Mouse (Mus musculus) kidney, embryonic 16.5 days (tissue): ENCODE measurements around the gene Asap3. TPM values are rescaled to one million over a fixed set of nuclear protein-coding genes. Genes with fewer than 3 reads are reported as not detected.

Experiments used
- ATAC-seq: fragments of 200-750 bp; cut with Nextera tagmentation; 2 replicates; pipeline ENCODE4 v1.8.0; 2017; ENCODE audit warnings: moderate TSS enrichment; ENCODE audit not compliant: low FRiP score, low TSS enrichment
- H3K27ac ChIP-seq: fragments of 300-500 bp; sonication (generic); 2 replicates; pipeline ENCODE4 v1.5.1; 2014; ENCODE audit warnings: low read length
- H3K27me3 ChIP-seq: fragments of 300-500 bp; sonication (generic); 2 replicates; pipeline ENCODE4 v1.6.1; 2014; ENCODE audit warnings: low read length, control low read depth, mixed read lengths; ENCODE audit not compliant: insufficient read depth
- H3K36me3 ChIP-seq: fragments of 300-500 bp; sonication (generic); 2 replicates; pipeline ENCODE4 v1.6.1; 2014; ENCODE audit warnings: low read length, control low read depth, mixed read lengths; ENCODE audit not compliant: insufficient read depth
- H3K4me1 ChIP-seq: fragments of 300-500 bp; sonication (generic); 2 replicates; pipeline ENCODE4 v1.6.1; 2014; ENCODE audit warnings: low read length, control low read depth, mixed read lengths; ENCODE audit not compliant: insufficient read depth
- H3K4me2 ChIP-seq: fragments of 300-500 bp; sonication (generic); replicated peaks from 2 replicates; pipeline ENCODE4 v1.6.1; 2014; ENCODE audit warnings: low read depth, low read length
- H3K4me3 ChIP-seq: fragments of 300-500 bp; sonication (generic); 2 replicates; pipeline ENCODE4 v1.5.1; 2014; ENCODE audit warnings: mild to moderate bottlenecking, low read length
- H3K9ac ChIP-seq: fragments of 300-500 bp; sonication (generic); replicated peaks from 2 replicates; pipeline ENCODE4 v1.6.1; 2014; ENCODE audit warnings: low read length
- H3K9me3 ChIP-seq: fragments of 300-500 bp; sonication (generic); 2 replicates; pipeline ENCODE4 v1.6.1; 2016; ENCODE audit warnings: low read length, control low read depth
- WGBS: fragments of 180-500 bp; shearing (Covaris S2); extraction: QIAGEN DNeasy Blood & Tissue Kit; methylation state at CpG from one replicate; pipeline ENCODE4 v1.1.7; 2014; 5-methylcytosine and 5-hydroxymethylcytosine counted together
- polyA plus RNA-seq: library from polyadenylated mRNA; unstranded; fragments of >200 nt; fragmentation: Nextera tagmentation; extraction: Ambion mirVana; gene quantifications from 2 replicates; pipeline ENCODE4 v1.2.1, GENCODE M21; 2015

Asap3 gene
- polyA plus RNA-seq, 1 experiment from 2014 or later, result 5.8 TPM

GRCm38 (mm10) chr4:136260491-136261180, 54.5 kb downstream of the Asap3 start:
- Histone ChIP-seq H3K4me3 (no peak overlapping the region), H3K9me3 (no peaks in the 10 kb centered on the region), H3K36me3 (no peaks in the 10 kb centered on the region), H3K27ac (no peak overlapping the region), H3K4me1 (no peaks in the 10 kb centered on the region), H3K27me3 (no peaks in the 10 kb centered on the region), H3K9ac (no peak overlapping the region), H3K4me2 (no peak overlapping the region)
- WGBS, result 41% methylated on average over 10 of the region's 10 CpGs
- peak; percentile 67; the same call in 1 of the 2 replicates for ATAC-seq

GRCm38 (mm10) chr4:136261912-136262311, 55.7 kb downstream of the Asap3 start:
- Histone ChIP-seq H3K4me1 (no peaks in the 10 kb centered on the region), H3K9ac (no peak overlapping the region), H3K9me3 (no peaks in the 10 kb centered on the region), H3K4me2 (no peak overlapping the region), H3K4me3 (no peak overlapping the region), H3K27ac (no peak overlapping the region), H3K36me3 (no peaks in the 10 kb centered on the region), H3K27me3 (no peaks in the 10 kb centered on the region)
- ATAC-seq, result peak; percentile 52; the same call in 1 of the 2 replicates
- 67% methylated on average over 10 of the region's 10 CpGs for WGBS

- no peaks in the 10 kb centered on the region for H3K4me1 ChIP-seq
- no peaks in the 10 kb centered on the region for H3K27me3 ChIP-seq
- H3K27ac ChIP-seq, result no peak overlapping the region
- H3K9ac ChIP-seq, result no peak overlapping the region
- H3K36me3 ChIP-seq, result no peaks in the 10 kb centered on the region
- H3K9me3 ChIP-seq, result no peaks in the 10 kb centered on the region
- WGBS, result 95% methylated on average over 4 of the region's 4 CpGs
- no peak overlapping the region for H3K4me2 ChIP-seq
- ATAC-seq, result no peak
- H3K4me3 ChIP-seq, result no peak overlapping the region
Measured at GRCm38 (mm10) chr4:136263555-136263954, 57.4 kb downstream of the Asap3 start.

GRCm38 (mm10) chr4:136266716-136267343, 60.7 kb downstream of the Asap3 start:
- Histone ChIP-seq H3K9ac (no peak overlapping the region), H3K36me3 (no peaks in the 10 kb centered on the region), H3K9me3 (no peaks in the 10 kb centered on the region), H3K27me3 (no peaks in the 10 kb centered on the region), H3K4me3 (no peak overlapping the region), H3K27ac (no peak overlapping the region), H3K4me1 (no peaks in the 10 kb centered on the region), H3K4me2 (no peak overlapping the region)
- WGBS, result 78% methylated on average over 9 of the region's 9 CpGs
- ATAC-seq, result no peak

GRCm38 (mm10) chr4:136268912-136269311, 62.7 kb downstream of the Asap3 start:
- peaks cover 14% of the 10 kb centered on the region for H3K9me3 ChIP-seq
- no peak overlapping the region for H3K27ac ChIP-seq
- no peak overlapping the region for H3K4me2 ChIP-seq
- 96% methylated on average over 1 of the region's 1 CpGs for WGBS
- no peaks in the 10 kb centered on the region for H3K36me3 ChIP-seq
- no peak for ATAC-seq
- no peaks in the 10 kb centered on the region for H3K27me3 ChIP-seq
- no peak overlapping the region for H3K9ac ChIP-seq
- H3K4me3 ChIP-seq, result no peak overlapping the region
- H3K4me1 ChIP-seq, result no peaks in the 10 kb centered on the region

DNA sequence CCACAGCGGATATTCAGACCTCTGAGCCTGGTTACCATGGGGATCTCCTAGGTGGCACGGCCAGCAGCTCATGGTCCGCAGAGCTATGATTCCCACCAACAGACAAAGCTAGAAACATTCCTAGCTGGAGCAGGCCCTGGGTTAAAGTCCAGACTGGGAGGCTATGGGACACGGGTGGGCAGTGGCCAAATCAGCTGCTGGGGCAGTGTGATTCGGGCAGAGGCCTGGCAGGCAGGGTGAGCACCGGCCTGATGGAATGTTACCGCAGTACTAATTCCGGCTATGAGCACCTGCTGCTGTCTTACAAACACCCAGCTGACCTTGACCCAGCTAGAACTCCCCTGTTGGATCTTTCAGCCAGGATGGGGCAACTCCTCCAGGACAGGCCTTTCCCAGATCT, 64.5 kb downstream of the Asap3 start:
- no peak overlapping the region for H3K4me3 ChIP-seq
- no peak for ATAC-seq
- WGBS, result 76% methylated on average over 8 of the region's 8 CpGs
- no peak overlapping the region for H3K4me2 ChIP-seq
- no peaks in the 10 kb centered on the region for H3K27me3 ChIP-seq
- H3K4me1 ChIP-seq, result no peaks in the 10 kb centered on the region
- no peak overlapping the region for H3K9ac ChIP-seq
- H3K27ac ChIP-seq, result no peak overlapping the region
- H3K9me3 ChIP-seq, result peaks cover 14% of the 10 kb centered on the region
- no peaks in the 10 kb centered on the region for H3K36me3 ChIP-seq

- H3K9ac ChIP-seq, result no peak overlapping the region
- ATAC-seq, result no peak
- H3K27ac ChIP-seq, result no peak overlapping the region
- no peaks in the 10 kb centered on the region for H3K27me3 ChIP-seq
- no peaks in the 10 kb centered on the region for H3K9me3 ChIP-seq
- H3K4me1 ChIP-seq, result peaks cover 24% of the 10 kb centered on the region
- H3K4me3 ChIP-seq, result no peak overlapping the region
- H3K4me2 ChIP-seq, result no peak overlapping the region
- no peaks in the 10 kb centered on the region for H3K36me3 ChIP-seq
- 58% methylated on average over 8 of the region's 8 CpGs for WGBS
Measured at GRCm38 (mm10) chr4:136281097-136281496, 74.9 kb downstream of the Asap3 start.

DNA sequence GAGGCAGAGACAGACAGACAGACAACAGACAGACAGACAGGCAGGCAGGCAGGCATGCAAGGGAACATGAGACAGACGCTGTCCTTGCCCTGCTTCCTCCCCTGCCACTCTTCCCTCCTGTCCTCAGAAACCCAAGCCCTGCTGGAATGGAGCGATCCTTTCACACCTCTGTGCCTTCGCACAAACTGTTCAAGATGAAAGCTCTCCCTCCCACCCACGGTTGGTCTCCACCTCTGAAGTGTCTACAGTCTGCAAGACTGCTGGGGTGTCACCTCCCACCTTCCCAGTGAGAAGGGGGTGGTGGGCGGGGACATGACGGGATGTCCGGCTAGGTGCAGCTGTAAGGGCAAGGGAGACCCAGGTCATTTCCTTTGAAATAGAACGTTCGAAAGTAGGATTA, 75.4 kb downstream of the Asap3 start:
- Histone ChIP-seq H3K9me3 (no peaks in the 10 kb centered on the region), H3K36me3 (no peaks in the 10 kb centered on the region), H3K4me2 (no peak overlapping the region; the same call in 1 of the 2 replicates), H3K4me1 (peaks cover 26% of the 10 kb centered on the region), H3K4me3 (no peak overlapping the region), H3K27ac (0 out of 2 replicates have a peak overlapping the region, but pooled peaks have one; percentile 2), H3K27me3 (no peaks in the 10 kb centered on the region), H3K9ac (no peak overlapping the region)
- WGBS, result 17% methylated on average over 9 of the region's 9 CpGs
- ATAC-seq, result no peak

DNA sequence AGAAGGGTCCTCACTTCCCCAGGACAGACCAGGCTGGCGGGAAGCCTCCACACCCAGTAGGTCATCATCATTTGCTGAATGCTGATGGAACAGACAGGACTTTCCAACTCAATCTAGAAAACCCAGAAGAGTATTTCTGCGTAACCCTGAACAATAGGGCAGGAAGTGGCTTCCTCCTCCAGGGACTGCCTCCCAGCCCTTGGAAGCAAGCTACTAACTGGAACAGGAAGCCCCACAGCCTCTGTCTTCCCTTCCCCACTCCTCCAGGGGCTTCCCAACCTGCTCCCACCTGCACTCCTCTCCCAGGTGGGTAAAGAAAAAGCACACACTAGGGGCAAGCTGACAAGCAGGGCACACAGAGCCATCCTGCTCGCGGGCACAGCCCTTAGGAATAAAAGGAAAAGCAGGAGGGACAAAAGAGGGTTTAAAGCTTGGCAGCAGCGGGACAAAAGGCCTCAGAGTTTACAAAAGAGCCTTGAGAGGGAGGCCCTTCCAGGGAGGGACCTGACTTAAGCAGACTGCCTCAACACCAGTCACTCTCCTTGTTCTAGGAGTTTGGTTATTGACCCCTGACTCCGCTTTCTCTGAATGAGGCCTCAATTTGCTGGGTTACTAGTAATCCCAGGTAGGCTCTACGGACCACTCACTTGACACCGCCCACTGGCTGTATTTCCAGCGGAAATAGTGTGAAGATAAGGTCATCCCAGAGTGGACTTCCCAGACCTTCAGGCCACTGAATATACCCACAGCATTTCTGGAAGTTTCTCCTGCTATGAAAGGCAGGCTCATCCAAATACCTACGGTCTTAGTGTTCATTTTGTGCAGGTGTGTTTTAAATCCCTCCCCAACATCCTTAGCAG, 76.7 kb downstream of the Asap3 start:
- Histone ChIP-seq H3K36me3 (peaks cover 8% of the 10 kb centered on the region), H3K4me1 (peaks cover 34% of the 10 kb centered on the region), H3K27me3 (no peaks in the 10 kb centered on the region), H3K4me2 (peak overlapping the region; percentile 10; the same call in 1 of the 2 replicates), H3K9me3 (no peaks in the 10 kb centered on the region), H3K9ac (peak overlapping the region; percentile 52; the same call in 1 of the 2 replicates), H3K27ac (peak overlapping the region; percentile 89), H3K4me3 (no peak overlapping the region)
- WGBS, result 44% methylated on average over 10 of the region's 10 CpGs
- ATAC-seq, result no peak
